Mouse (Mus musculus) fibroblast of lung, adult 2 months (primary cell): ENCODE measurements around the gene Erbb2.
"Not testable (repeated sequence)": the region's sequence is repeated elsewhere in the genome, so short reads cannot be mapped to it uniquely, and the experiment has no call there.

Experiments used
- DNase-seq: peaks from one replicate; pipeline ENCODE4 v3.0.0-alpha.2; 2011; ENCODE audit warnings: low read depth

The Erbb2 gene

GRCm38 (mm10) chr11:98412273-98412796, at the start of gene Erbb2:
TSS of gene Erbb2 (plus strand) at chr11:98412470.
- peak; percentile 39 for DNase-seq

- no peak for DNase-seq
These were observed 48.5 kb upstream of the Erbb2 start for GRCm38 (mm10) chr11:98363817-98364216.

DNA sequence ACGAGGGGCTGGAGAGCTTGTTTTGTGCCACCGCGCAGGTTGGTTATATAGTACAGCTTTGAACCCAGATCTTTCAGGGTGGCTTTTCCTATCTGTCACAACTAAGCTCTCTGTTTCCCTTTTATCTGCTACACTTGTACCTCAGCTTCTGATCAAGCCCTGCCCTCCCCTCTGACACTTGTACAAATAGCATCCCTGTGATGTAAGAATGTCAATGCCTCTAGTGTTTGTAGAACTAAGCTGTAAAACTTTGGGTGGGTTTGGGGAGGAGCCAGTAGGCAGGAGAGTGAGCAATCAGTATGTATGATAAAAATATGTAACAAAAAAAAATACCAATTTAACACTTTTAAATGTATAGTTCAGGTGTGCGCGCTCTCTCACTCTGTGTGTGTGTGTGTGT, 47.9 kb upstream of the Erbb2 start:
- no peak for DNase-seq

- DNase-seq = no peak
These were observed 46.0 kb upstream of the Erbb2 start for GRCm38 (mm10) chr11:98366290-98366689.

GRCm38 (mm10) chr11:98367171-98367862, 45.0 kb upstream of the Erbb2 start:
- DNase-seq = no peak

DNA sequence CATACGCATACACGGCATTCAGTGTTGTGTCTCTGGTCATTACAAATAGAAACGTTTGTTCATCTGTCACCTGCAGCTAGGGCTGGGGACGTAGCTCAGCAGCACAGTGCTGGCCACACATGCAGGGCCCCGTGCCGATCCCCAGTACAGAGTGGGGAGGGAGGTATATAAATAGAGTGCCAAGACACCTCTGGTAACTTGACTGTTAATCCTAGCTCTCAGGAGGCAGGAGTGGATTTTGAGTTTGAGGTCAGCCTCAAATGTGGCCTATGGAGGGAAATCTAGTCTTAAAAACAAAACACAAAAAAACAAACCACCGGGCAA, 44.4 kb upstream of the Erbb2 start:
- DNase-seq = no peak

DNA sequence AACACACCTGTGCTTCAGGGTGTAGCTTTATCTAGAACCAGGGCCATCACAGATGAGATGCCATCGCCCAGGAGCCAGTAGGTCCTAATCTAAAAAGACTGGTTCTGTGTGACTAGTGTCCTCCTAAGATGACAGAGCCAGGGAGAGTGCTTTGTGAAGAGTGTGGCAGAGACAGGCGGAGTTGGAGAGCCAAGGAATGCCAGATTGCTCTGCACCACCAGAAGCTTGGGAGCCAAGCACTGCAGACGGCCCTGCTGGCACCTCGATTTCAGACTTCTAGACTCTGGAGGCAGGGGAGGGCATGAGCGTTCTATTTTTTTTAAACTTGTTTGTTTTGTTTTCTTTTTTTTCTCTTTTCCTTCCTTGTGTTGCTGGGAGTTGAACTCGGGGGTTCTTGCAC, 42.9 kb upstream of the Erbb2 start:
- DNase-seq = no peak

GRCm38 (mm10) chr11:98370588-98370987, 41.7 kb upstream of the Erbb2 start:
- DNase-seq = no peak

DNA sequence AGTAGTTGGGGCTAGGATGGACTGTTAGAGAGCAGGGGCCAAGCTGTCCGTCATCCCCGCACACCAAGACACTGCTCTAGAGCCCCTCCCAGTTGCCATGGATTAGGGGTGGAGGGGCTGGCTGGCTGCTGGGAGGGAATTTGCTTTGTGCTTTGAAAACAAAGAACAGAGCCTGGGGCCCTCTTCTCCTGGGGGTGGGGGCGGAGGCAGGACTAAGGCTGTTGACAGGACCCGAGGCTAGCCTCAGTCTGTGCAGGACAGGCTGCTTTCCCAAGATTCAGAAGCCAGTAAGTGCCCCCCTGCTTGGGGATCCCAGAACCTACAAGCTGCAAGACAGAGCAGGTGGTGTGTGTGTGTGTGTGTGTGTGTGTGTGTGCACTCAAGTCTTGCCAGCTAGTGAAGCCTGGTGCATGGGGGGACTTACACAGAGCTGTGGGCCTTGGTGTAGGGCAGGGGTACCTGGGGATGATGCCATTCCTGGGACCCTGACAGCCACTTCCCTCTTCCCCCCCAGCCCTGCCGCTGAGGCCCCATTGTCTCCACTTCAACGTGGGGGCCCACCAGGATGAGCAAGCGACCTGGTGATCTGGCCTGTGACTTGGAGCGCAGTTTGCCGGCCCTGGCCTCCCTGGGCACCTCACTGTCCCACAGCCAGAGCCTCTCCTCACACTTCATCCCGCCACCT, 40.6 kb upstream of the Erbb2 start:
- no peak for DNase-seq

DNA sequence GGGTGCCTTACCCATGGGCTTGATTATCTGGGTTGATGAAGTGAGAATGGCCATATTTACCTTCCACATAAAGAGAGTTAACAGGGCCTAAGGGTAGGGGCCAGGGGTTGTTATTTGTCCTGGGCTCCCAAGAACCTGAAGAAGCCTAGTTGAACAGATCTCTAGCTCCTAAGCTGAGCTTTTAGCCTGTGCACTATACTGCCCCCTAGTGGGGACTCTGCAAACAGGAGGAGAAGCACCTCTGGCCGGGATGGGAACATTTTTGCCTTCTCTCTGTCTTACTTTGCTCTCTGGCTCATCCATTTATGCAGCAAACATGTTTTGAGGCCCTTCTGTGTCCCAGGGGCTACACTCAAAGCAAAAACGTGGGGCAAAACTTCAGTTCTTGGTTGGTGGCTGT, 39.9 kb upstream of the Erbb2 start:
- no peak for DNase-seq

DNA sequence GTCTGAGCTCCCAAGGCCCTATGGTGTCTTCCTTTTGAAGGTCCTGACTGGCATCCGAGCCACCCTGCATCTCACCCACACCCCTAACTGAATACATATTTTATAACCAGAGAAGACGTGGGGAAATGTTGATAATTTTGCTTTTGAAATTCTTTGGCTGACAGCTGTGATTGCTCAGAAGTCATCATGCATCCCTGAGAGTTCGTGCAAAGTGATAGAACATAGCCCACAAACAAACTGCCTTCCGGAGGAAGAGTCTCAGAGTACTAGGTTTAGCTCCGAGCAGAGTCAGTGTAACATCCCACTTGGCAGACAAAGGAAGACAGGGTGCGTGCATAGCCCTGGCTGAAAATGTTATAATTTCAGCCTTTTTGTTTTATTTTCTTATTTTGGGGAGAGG, 39.0 kb upstream of the Erbb2 start:
- DNase-seq = no peak

DNA sequence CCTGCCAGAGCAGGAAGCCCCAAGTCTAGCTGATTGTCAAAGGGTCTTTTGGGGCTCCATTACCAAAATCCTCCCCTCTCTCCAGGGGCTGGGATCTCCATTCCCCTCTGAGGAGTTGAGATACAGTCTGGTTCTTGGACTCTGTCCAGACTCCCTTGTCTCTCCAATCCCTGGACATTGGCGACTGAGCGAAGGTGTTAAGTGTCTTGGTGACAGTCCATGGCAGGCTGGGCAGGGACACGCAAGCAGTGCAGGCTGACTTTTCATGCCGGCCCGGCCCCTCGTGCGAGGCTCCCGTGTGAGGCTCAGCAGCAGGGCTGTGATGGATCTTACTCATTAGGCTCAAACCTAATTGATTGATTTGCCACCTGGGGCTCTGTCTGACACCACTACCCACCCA, 38.0 kb upstream of the Erbb2 start:
- DNase-seq = no peak

- no peak for DNase-seq
These were observed 35.5 kb upstream of the Erbb2 start for GRCm38 (mm10) chr11:98376756-98377155.

DNA sequence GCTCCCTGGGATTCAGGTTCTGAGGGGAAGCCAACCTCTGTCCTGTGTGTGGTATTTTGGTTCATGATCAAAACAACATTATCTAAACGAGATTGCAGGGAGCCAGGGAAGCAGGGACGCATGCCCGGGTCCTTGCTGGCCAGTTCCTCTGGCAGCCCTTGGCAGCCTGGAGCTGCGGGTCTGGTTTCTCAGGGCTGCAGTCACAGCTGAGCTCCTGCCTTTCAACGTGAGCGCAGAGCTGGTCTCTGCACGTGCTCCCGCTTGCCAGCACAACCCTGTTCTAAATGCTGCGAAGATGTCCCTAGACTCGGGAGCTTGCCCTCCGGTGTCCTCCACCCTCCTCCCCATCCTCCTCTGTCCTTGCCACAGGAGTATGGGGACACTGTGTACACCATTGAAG, 34.5 kb upstream of the Erbb2 start:
- no peak for DNase-seq

DNA sequence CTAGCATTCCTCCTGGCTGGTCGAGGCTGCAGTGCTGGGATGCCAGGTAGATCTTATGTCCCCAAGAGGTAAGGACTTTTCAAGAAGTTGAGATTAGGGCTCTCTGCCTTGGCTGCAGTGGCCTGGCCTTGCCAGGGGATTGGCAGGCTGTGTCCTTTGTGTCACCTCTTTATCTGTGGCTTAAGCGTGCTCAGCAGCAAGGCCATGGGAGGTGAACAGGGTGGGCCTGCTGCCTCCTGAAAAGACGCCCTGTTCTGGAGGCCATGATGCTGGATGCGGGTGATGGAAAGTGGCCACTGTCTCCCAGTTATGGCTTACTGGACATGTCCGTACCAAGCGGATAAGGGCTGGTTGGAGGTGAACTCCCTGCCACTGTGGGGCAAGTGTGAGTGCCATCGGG, 32.9 kb upstream of the Erbb2 start:
- DNase-seq = no peak

DNA sequence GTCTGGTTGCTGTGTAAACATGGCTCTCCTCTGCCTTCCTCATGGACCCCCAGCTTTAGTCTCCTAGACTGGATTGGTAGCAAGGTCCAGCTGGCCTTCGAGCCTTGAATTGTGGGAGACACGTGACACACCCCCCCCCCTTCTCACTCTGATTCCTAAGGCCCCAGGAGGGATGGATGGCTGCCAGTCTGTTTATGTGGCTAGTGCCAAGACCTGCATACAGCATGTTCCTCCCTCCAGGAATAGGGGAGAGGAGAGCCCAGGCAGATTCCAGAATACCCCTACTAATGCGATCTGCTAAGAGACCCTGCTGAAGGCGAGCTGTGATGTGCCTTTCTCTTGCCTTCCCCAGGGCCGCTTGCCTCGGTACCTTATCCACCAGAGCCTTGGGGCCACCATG, 32.2 kb upstream of the Erbb2 start:
- DNase-seq = no peak

- no peak for DNase-seq
These were observed 30.6 kb upstream of the Erbb2 start for GRCm38 (mm10) chr11:98381651-98382050.

- not testable (repeated sequence) for DNase-seq
These were observed 29.9 kb upstream of the Erbb2 start for GRCm38 (mm10) chr11:98382405-98382804.

GRCm38 (mm10) chr11:98383261-98384030, 28.8 kb upstream of the Erbb2 start, which contains the start of gene Tcap:
TSS of gene Tcap (plus strand) at chr11:98383811.
- DNase-seq = no peak

- DNase-seq = no peak
These were observed 28.1 kb upstream of the Erbb2 start for GRCm38 (mm10) chr11:98384216-98384615.

DNA sequence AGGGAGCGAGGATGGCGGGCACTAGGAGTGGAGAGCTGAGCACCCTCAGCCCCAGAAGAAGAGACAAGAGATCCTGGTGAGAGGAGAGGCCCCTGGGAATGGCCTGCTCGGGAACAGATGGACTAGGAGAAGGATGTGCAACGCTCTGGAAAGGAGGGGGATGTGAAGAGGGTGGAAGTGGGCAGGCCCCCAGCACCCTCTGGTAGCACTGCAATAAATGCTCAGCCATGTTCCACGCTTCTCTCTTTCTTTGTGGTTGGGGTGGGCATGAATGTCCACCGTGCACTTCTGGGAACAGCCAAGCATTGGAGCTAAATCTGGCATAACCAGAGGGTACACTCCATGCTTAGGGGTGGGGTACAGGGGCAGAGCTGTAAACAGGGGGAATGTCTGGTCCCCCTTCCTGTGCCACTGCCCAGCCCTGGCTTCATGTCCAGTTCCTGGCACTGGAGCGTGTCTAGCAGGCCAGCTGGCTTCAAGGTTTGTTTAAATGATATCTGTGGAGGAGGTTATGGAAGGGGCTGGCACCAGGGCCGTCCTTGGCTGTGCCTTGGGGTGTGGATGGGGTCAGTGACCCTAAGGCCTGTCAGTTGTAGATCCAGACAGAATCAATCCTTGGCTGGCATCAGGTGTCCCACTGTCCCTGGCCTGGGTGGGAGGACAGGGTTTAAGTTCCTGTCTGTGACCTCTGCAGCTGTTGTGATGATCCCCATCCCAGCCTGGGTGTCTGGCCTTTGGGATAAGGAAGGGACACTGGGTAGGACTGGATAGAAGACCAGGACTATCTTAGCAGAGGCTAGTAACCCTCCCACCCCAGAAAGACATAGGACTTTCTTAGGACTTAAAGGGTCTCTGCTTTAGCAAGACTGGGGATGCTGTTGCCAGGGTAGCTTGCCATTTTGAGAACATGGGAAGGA, 27.3 kb upstream of the Erbb2 start:
- DNase-seq = no peak
